Mouse (Mus musculus) adrenal gland, adult 8-10 months (tissue): Measurements from ENCODE around the gene Mcm5. TPM values are rescaled to one million over a fixed set of nuclear protein-coding genes. Genes with fewer than 3 reads are reported as not detected.

ENCODE experiments used
- DNase-seq: peaks from one replicate; pipeline ENCODE4 v3.0.0; 2022
- total RNA-seq, 4 experiments: library from RNA; stranded (reverse); gene quantifications; 2 replicates each; pipeline ENCODE4 v1.2.4; 2022

Gene Mcm5
- total RNA-seq, 4 experiments from 2014 or later, result 9.8 to 13.0 (median 11.8) TPM

DNA sequence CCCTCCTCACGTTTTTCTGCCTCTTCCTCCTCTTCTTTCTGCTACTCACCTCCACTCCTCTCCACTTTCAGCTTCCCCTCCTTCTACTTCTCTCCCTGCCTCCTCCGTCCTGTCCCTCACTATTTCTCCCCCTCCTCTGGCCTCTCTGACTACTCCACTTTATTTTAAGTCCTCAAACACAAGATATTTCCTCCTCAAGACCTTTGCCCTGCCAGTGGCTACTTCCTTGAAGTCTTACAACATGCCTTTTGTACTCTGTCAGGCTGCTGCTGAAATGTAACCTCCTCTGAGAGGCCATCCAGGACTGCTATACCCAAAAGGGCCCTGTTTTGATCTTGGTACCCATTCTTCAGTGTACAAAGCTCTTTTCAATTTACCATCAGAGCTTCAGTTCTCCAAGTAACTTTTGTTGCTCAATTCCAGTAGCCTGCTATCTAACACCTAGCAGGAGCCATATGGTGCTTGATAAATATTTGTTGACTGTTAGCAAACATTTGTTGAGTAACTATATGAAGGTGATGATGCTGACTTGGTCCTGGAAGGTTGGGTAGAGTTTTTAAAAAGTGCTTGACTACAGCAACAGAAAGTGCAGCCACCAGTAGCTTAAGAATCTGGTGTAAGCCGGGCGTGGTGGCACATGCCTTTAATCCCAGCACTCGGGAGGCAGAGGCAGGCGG, 62.8 kb downstream of the Mcm5 start:
- no peak for DNase-seq

Other genes with a start within 250 kb of the Mcm5 start
- gene Isx, start 236.4 kb upstream of the Mcm5 start, total RNA-seq, result not detected
- 10 to 100 TPM; 20.8 to 29.9 (median 25.2) TPM for gene Hmgxb4, start 116.2 kb upstream of the Mcm5 start, total RNA-seq
- 10 to 100 TPM; 37.1 to 54.3 (median 48.0) TPM for gene Tom1, start 75.9 kb upstream of the Mcm5 start, total RNA-seq
- gene Hmox1, start 15.9 kb upstream of the Mcm5 start, total RNA-seq, result 100 to 1,000 TPM in 2 of 4 experiments, 10 to 100 TPM in 2; 37.8 to 322 (median 155) TPM
- gene Rasd2, start 104.4 kb downstream of the Mcm5 start, total RNA-seq, result 10 to 100 TPM in 2 of 4 experiments, 1 to 10 TPM in 2; 4.3 to 12.2 (median 8.6) TPM